Mouse (Mus musculus) midbrain, postnatal 0 days (tissue): ENCODE data around the gene Abtb2. TPM values are rescaled to one million over a fixed set of nuclear protein-coding genes. Genes with fewer than 3 reads are reported as not detected.

Experiments
- ATAC-seq: fragments of 200-750 bp; cut with Nextera tagmentation; 2 replicates; pipeline ENCODE4 v1.8.0; 2017; ENCODE audit warnings: moderate number of reproducible peaks, mild to moderate bottlenecking, moderate TSS enrichment, moderate library complexity; ENCODE audit not compliant: low FRiP score
- DNase-seq: peaks from one replicate; pipeline ENCODE4 v3.0.0-alpha.2; 2015; ENCODE audit warnings: low spot score
- H3K27ac ChIP-seq: fragments of 300-500 bp; sonication (generic); 2 replicates; pipeline ENCODE4 v1.5.1; 2014; ENCODE audit warnings: low read depth, mild to moderate bottlenecking, low read length, mixed read lengths
- H3K27me3 ChIP-seq: fragments of 300-500 bp; sonication (generic); 2 replicates; pipeline ENCODE4 v1.6.1; 2014; ENCODE audit warnings: low read length, control low read depth, mixed read lengths; ENCODE audit not compliant: insufficient read depth
- H3K36me3 ChIP-seq: fragments of 300-500 bp; sonication (generic); 2 replicates; pipeline ENCODE4 v1.6.1; 2014; ENCODE audit warnings: low read length, control low read depth, mixed read lengths; ENCODE audit not compliant: insufficient read depth
- H3K4me1 ChIP-seq: fragments of 300-500 bp; sonication (generic); 2 replicates; pipeline ENCODE4 v1.6.1; 2014; ENCODE audit warnings: mild to moderate bottlenecking, control low read depth, antibody characterized with exemption, low read length, mixed read lengths; ENCODE audit not compliant: insufficient read depth
- H3K4me2 ChIP-seq: fragments of 300-500 bp; sonication (generic); 2 replicates; pipeline ENCODE4 v1.6.1; 2014; ENCODE audit warnings: low read depth, mild to moderate bottlenecking, low read length, mixed read lengths; ENCODE audit not compliant: poor library complexity, severe bottlenecking
- H3K4me3 ChIP-seq: fragments of 300-500 bp; sonication (generic); 2 replicates; pipeline ENCODE4 v1.5.1; 2014; ENCODE audit warnings: low read depth, mild to moderate bottlenecking, low read length, moderate library complexity
- H3K9ac ChIP-seq: fragments of 300-500 bp; sonication (generic); replicated peaks from 2 replicates; pipeline ENCODE4 v1.6.1; 2014; ENCODE audit warnings: mild to moderate bottlenecking, low read length, moderate library complexity, mixed read lengths; ENCODE audit not compliant: poor library complexity, severe bottlenecking
- H3K9me3 ChIP-seq: fragments of 300-500 bp; sonication (generic); 2 replicates; pipeline ENCODE4 v1.6.1; 2016; ENCODE audit warnings: low read length, control low read depth
- CTCF ChIP-seq: IDR thresholded peaks from 2 replicates; pipeline ENCODE4 v1.5.1; 2016; ENCODE audit warnings: antibody characterized with exemption, mild to moderate bottlenecking
- WGBS: fragments of 180-500 bp; shearing (Covaris S2); extraction: QIAGEN DNeasy Blood & Tissue Kit; methylation state at CpG from one replicate; pipeline ENCODE4 v1.1.7; 2014; 5-methylcytosine and 5-hydroxymethylcytosine counted together
- polyA plus RNA-seq: library from polyadenylated mRNA; unstranded; fragments of >200 nt; fragmentation: Nextera tagmentation; extraction: Ambion mirVana; gene quantifications from 2 replicates; pipeline ENCODE4 v1.2.1, GENCODE M21; 2015
- total RNA-seq: library from RNA; depleted of rRNA; stranded (reverse); fragments of >200 nt; gene quantifications from 2 replicates; pipeline ENCODE4 v1.2.3, GENCODE M21; 2014

Abtb2 gene
- total and polyA plus RNA-seq, 2 experiments from 2014 or later = 7.4 to 21.8 TPM

DNA sequence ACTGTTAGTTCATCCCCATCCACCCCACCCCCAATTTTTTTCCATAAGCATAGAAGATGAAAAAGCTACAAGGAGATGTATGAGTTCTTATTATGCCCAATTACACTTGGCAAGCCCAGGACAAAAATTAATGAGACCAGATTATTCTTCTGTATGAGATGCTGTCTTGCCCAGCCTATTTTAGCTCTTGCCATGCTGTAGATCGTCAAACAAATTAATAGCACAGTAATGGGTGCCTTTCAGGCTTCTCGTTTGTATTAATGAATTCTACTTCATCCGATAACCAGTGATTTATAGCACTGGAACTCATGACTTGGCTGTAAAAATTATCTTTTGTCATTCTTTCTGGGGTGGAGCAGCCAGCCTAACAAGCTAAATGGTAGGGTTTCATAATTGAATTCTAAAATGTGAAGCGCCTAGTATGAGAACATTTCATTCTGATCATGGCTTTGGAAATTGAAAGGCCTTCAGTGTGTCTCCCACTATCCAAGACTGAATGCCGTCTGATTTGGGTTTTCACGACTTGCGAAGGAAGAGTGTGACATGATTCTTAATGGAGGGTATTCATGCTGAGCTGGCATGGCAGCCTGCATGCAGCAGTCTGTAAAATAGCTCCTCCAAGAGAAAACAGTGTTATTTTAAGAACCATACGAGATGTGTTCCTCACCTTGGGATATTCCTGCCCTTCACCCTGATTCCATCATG, 44.9 kb downstream of the Abtb2 start:
- WGBS = 49% methylated on average over 8 of the region's 8 CpGs
- H3K9me3 ChIP-seq = no peaks in the 10 kb centered on the region

DNA sequence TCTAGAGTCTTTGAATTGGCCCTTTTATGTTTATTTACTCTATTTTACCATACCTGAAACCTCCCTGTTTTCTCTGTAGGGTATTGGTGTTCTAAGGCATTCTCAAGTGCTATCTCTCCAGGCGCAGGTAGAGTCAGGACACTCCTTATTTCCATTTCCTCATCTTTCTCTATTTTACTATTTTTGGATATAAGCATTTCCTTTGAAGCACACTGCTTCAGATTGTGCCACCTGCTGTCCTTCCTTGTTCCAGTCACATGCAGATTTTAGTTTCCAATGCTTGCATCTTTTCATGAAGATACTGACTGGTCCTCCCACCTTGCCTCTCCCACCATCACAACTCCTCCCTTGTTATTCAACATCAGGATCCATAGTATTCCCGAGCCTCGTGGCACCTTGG, 47.8 kb downstream of the Abtb2 start:
- WGBS = 77% methylated on average over 3 of the region's 3 CpGs
- Histone ChIP-seq H3K4me2 (no peak overlapping the region), H3K4me1 (peaks cover 4% of the 10 kb centered on the region), H3K9me3 (no peaks in the 10 kb centered on the region), H3K4me3 (no peak overlapping the region), H3K27ac (no peak overlapping the region), H3K9ac (no peak overlapping the region), H3K36me3 (no peaks in the 10 kb centered on the region), H3K27me3 (no peaks in the 10 kb centered on the region)
- no peak for ATAC-seq
- peak; percentile 6; the same call in 1 of the 2 replicates for TF ChIP-seq CTCF
- no peak for DNase-seq

More for the DNA sequence above, 44.9 kb downstream of the Abtb2 start:
- Histone ChIP-seq H3K27me3 (no peaks in the 10 kb centered on the region), H3K4me3 (no peak overlapping the region), H3K4me1 (peaks cover 8% of the 10 kb centered on the region), H3K9ac (no peak overlapping the region), H3K36me3 (no peaks in the 10 kb centered on the region), H3K4me2 (no peak overlapping the region), H3K27ac (peak overlapping the region; percentile 21; the same call in 1 of the 2 replicates)
- DNase-seq (peak; percentile 50), ATAC-seq (peak; percentile 47; the same call in 1 of the 2 replicates)
- no peak for TF ChIP-seq CTCF

DNA sequence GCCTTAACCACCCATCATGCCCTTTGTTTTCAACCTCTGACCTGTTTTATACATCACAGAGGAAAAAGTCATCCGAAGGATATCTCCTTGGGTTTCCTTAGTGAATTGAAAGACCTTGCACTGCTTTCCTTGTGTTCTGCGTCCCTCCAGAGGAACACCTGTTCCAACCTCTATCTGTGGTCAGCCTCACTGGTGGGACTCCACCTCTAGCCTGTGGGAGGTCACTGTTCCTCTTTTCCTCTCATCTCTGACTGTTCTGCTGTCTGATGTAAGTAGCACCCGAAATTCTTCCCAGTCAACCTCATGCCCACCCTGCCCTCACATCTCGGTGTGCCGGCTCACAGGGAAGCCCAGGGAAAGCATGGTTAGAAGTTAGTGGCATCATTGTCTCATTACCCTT, 48.9 kb downstream of the Abtb2 start:
- 94% methylated on average over 5 of the region's 5 CpGs for WGBS
- TF ChIP-seq CTCF = no peak

DNA sequence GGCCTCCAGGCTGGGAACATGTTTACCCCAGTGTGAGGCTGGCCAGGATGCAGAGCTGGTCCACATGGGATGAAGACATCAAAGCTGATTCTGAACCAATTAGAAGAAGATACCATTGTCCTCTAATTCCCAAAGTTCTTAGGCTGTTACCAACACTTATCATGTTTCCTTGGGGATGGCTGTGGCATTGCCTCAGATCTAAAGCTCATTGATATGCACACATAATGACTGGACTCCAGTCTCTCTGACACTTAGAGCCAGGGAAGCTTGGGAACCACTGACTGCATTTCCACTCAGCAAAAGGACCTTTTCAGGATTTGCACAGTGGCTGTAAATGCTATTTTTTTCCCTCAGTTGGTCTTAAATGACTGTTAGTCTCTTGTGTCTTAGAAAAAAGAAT, 52.3 kb downstream of the Abtb2 start:
- H3K9me3 ChIP-seq = no peaks in the 10 kb centered on the region
- ATAC-seq = no peak
- no peak for TF ChIP-seq CTCF

More for the DNA sequence above, 48.9 kb downstream of the Abtb2 start:
- no peak overlapping the region for H3K9ac ChIP-seq
- H3K9me3 ChIP-seq = no peaks in the 10 kb centered on the region
- no peak overlapping the region for H3K27ac ChIP-seq
- H3K4me3 ChIP-seq = no peak overlapping the region
- H3K36me3 ChIP-seq = no peaks in the 10 kb centered on the region
- H3K4me2 ChIP-seq = no peak overlapping the region
- ATAC-seq (no peak), DNase-seq (no peak)
- H3K27me3 ChIP-seq = no peaks in the 10 kb centered on the region
- no peaks in the 10 kb centered on the region; the same call in 1 of the 2 replicates for H3K4me1 ChIP-seq

DNA sequence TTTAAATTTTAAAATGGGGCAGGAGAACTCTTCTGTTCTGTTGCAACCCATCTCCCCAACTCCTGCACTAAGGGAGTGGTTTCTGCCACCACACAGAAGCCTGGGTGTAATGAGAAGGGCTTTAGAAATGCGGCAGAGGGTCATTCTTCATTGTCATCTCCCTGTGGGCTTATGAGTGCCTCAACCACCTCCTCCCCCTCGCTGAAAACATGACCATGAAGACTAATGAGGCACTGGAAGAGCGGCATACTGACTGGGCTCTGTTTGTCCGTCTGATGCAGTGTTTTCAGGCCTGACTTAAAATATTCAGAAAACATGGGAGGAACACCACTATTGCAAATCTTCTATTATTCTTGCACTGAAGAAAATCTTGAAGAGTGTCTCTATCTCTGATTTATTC, 56.8 kb downstream of the Abtb2 start:
- ATAC-seq = no peak
- no peak for TF ChIP-seq CTCF

More for the DNA sequence above, 52.3 kb downstream of the Abtb2 start:
- Histone ChIP-seq H3K9ac (no peak overlapping the region), H3K4me2 (no peak overlapping the region), H3K27me3 (no peaks in the 10 kb centered on the region), H3K4me1 (no peaks in the 10 kb centered on the region; the same call in 1 of the 2 replicates), H3K4me3 (no peak overlapping the region), H3K27ac (no peak overlapping the region), H3K36me3 (no peaks in the 10 kb centered on the region)
- DNase-seq = no peak

DNA sequence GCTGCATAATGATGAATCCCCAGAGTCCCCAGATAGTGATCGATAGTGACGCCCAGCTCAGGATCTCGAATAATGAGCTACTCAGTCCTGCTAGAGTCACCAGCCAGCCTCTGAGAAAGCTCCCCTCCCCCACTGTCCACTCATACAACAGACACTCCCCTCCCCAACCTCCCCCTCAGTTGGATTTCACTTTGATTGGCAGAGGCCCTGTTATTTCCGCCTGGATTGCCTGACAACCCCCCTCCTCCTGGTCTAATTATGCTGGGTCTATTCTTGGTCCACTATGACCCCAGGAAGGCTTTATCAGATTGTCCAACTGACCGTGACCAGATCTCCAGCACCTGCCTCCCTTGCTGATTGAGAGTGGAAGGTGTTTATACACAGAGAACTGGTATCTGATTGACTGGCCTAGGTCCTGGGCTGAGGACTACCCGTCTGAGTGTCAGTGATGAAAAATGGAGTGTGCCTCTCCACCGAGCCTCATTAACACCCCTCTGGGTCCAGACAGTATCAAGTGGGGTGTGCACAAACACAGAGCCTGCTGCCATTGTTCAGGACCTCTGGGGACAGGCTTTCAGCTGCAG, 59.3 kb downstream of the Abtb2 start:
- Histone ChIP-seq H3K4me1 (peaks cover 8% of the 10 kb centered on the region), H3K4me3 (no peak overlapping the region), H3K36me3 (no peaks in the 10 kb centered on the region), H3K27me3 (no peaks in the 10 kb centered on the region), H3K9me3 (no peaks in the 10 kb centered on the region), H3K9ac (no peak overlapping the region), H3K4me2 (no peak overlapping the region), H3K27ac (peak overlapping the region; percentile 26; the same call in 1 of the 2 replicates)
- ATAC-seq (peak; percentile 76), DNase-seq (peak; percentile 82)
- TF ChIP-seq CTCF = no peak
- 8% methylated on average over 7 of the region's 7 CpGs for WGBS

More for the DNA sequence above, 56.8 kb downstream of the Abtb2 start:
- Histone ChIP-seq H3K4me2 (no peak overlapping the region), H3K9ac (no peak overlapping the region), H3K36me3 (no peaks in the 10 kb centered on the region), H3K9me3 (no peaks in the 10 kb centered on the region), H3K27ac (no peak overlapping the region), H3K4me1 (peaks cover 8% of the 10 kb centered on the region), H3K27me3 (no peaks in the 10 kb centered on the region), H3K4me3 (no peak overlapping the region)
- no peak for DNase-seq
- 54% methylated on average over 4 of the region's 4 CpGs for WGBS
